ENCODE assay signal across 8 mouse cellular contexts in the genomic region with DNA sequence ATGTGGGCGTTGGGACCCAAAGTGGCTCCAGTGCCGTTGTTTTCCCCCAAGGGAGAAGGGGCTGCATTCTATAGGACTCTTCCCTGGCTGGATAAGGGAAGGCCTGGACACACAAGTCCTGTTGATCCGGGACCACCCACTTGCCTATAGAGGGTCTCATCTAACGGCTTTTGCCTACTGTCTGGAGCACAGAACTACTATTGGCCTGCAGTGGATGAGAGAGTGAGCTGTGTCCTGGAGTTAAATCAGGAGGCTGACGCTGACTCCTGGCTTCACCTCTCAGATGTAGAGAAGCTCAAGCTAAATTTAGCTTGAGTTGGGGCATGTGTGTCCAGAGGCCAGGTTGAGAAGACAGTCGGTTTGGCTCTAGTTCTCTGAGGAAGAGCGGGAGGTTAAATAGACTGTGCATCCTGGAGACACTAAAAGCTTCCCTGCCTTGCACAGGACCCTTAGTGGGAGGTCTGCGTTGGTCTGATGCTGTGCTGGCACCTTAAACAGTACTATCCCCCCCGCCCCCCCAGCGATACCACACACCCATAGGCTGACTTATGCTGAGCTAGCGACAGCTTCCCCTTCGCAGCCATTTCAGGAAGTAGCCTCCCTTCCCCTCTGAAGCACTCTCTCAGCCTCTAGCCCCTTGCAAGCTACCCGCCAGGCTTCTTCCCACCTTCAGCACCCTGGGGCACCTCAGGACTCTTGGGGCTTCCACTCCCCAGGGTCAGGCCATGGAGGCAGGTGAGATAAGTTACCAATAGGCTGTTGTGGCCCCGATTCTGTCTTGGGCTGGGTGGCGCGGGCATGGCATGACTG. TPM values are rescaled to one million over a fixed set of nuclear protein-coding genes. Genes with fewer than 3 reads are reported as not detected.
A peak's percentile ranks its signal among the peaks of the same experiment; 100 is the strongest.
DNase-seq lines count a peak whose midpoint lies in the region; ATAC-seq and TF ChIP-seq lines count a peak whose summit lies in the region.

No protein-coding gene starts in this region.

- no peaks in the 10 kb centered on the region for H3K27me3 ChIP-seq in heart, embryonic 14.5 days (ENCODE audit: control insufficient read depth, insufficient read depth, low read length)
- H3K27me3 ChIP-seq in liver, embryonic 11.5 days (replicated peaks; ENCODE audit: control insufficient read depth, insufficient read depth, low read length) = no peaks in the 10 kb centered on the region

- H3K36me3 ChIP-seq in heart, embryonic 14.5 days (ENCODE audit: control insufficient read depth, insufficient read depth, low read length) = peaks cover 58% of the 10 kb centered on the region
- peaks cover 9% of the 10 kb centered on the region for H3K36me3 ChIP-seq in liver, embryonic 11.5 days (ENCODE audit: control insufficient read depth, insufficient read depth, low read length)

- no peak for TF ChIP-seq CTCF in gastrocnemius, adult 2 months (IDR thresholded peaks at IDR 0.05)

- H3K9ac ChIP-seq in heart, embryonic 14.5 days (ENCODE audit: low read length) = peak overlapping the region; percentile 95
- peak overlapping the region; percentile 91 for H3K9ac ChIP-seq in liver, embryonic 11.5 days (ENCODE audit: low read depth, low read length)

- intact Hi-C loops in gastrocnemius, adult 2 months (cut with DNase I) = loop anchor here (5.0 to 10.0 kb wide), 2 partner anchors 51 to 106 kb away; a partner anchor contains a TSS
- intact Hi-C loops in gastrocnemius, postnatal 36 days (cut with DNase I) = loop anchor here (2.0 to 5.0 kb wide), 2 partner anchors 45 to 106 kb away; no protein-coding TSS in a partner anchor

- no peaks in the 10 kb centered on the region for H3K9me3 ChIP-seq in heart, embryonic 14.5 days (ENCODE audit: control insufficient read depth, low read length)
- no peaks in the 10 kb centered on the region for H3K9me3 ChIP-seq in liver, embryonic 11.5 days (ENCODE audit: control insufficient read depth, low read length)

- peak overlapping the region; percentile 91 for H3K4me2 ChIP-seq in heart, embryonic 14.5 days (ENCODE audit: low read length)
- peak overlapping the region; percentile 96 for H3K4me2 ChIP-seq in liver, embryonic 11.5 days

- peak; percentile 84 for DNase-seq in gastrocnemius, adult 2 months
- no peak for DNase-seq in gastrocnemius, postnatal 36 days
- peak; percentile 33 to 59 for DNase-seq in cerebellum, postnatal 36 days
- DNase-seq in liver, embryonic 11.5 days (ENCODE audit: low spot score) = no peak
- peak; percentile 61 to 69 for DNase-seq in natural killer cell, adult 2 months (ENCODE audit: low spot score in 2 of 2)
- no peak for DNase-seq in yolk sac, embryonic 10.5 days (ENCODE audit: low spot score)
- DNase-seq in testis, postnatal 10 days (ENCODE audit: low spot score) = no peak

- H3K4me3 ChIP-seq in gastrocnemius, adult 2 months = peak overlapping the region; percentile 98
- peak overlapping the region; percentile 84 to 94 for H3K4me3 ChIP-seq in heart, embryonic 14.5 days (ENCODE audit: control insufficient read depth in 1 of 2, insufficient read depth in 1 of 2, low read depth in 1 of 2, low read length in 2 of 2)
- peak overlapping the region; percentile 74 for H3K4me3 ChIP-seq in liver, embryonic 11.5 days (ENCODE audit: low read depth, low read length)

- ATAC-seq in heart, embryonic 14.5 days (ENCODE audit: insufficient number of reproducible peaks, insufficient read depth, low FRiP score, low read depth) = peak; percentile 28
- peak; percentile 36 for ATAC-seq in liver, embryonic 11.5 days (replicated peaks; ENCODE audit: low FRiP score)

- H3K27ac ChIP-seq in gastrocnemius, adult 2 months = peak overlapping the region; percentile 100
- H3K27ac ChIP-seq in heart, embryonic 14.5 days (replicated peaks in 1 of 2; ENCODE audit: control insufficient read depth in 1 of 2, insufficient read depth in 1 of 2, low read depth in 2 of 2, low read length in 2 of 2) = peak overlapping the region; percentile 98 to 100
- H3K27ac ChIP-seq in liver, embryonic 11.5 days (ENCODE audit: low read depth, low read length) = peak overlapping the region; percentile 94

- peaks cover 7 to 15% of the 10 kb centered on the region in 2 experiments for H3K4me1 ChIP-seq in heart, embryonic 14.5 days (ENCODE audit: control insufficient read depth in 2 of 2, insufficient read depth in 2 of 2, low read length in 2 of 2)
- peaks cover 25% of the 10 kb centered on the region for H3K4me1 ChIP-seq in liver, embryonic 11.5 days (replicated peaks; ENCODE audit: control insufficient read depth, insufficient read depth, low read length)

- 14% methylated on average over 16 of the region's 16 CpGs for WGBS in heart, embryonic 14.5 days
- WGBS in liver, embryonic 11.5 days = 16% methylated on average over 16 of the region's 16 CpGs

RNA-seq across cellular contexts. Expression of a gene that starts 1.2 kb away (rescaled TPM):
- total RNA-seq in gastrocnemius, adult 2 months (2021) = 10 to 100 TPM; 82.2 to 84.2 TPM
- 10 to 100 TPM; 78.4 to 81.8 TPM for total RNA-seq in gastrocnemius, postnatal 36 days (2021)
- 5.4 and 5.6 TPM in 2 replicates for polyA plus RNA-seq in heart, embryonic 14.5 days (2014; fragmentation: Nextera tagmentation; extraction: Ambion mirVana)
- polyA plus RNA-seq in liver, embryonic 11.5 days (2014; fragmentation: Nextera tagmentation; extraction: Ambion mirVana) = 4.9 and 7.5 TPM in 2 replicates

RNA-seq across cellular contexts. Expression of a gene that starts 12.2 kb away (rescaled TPM):
- total RNA-seq in gastrocnemius, adult 2 months (2021) = 10 to 100 TPM; 16.8 to 17.3 TPM
- 10 to 100 TPM; 12.3 to 14.0 TPM for total RNA-seq in gastrocnemius, postnatal 36 days (2021)
- polyA plus RNA-seq in heart, embryonic 14.5 days (2014; fragmentation: Nextera tagmentation; extraction: Ambion mirVana) = 7.5 and 8.7 TPM in 2 replicates
- 12.5 and 14.8 TPM in 2 replicates for polyA plus RNA-seq in liver, embryonic 11.5 days (2014; fragmentation: Nextera tagmentation; extraction: Ambion mirVana)

RNA-seq across cellular contexts. Expression of a gene that starts 18.2 kb away (rescaled TPM):
- 10 to 100 TPM; 41.6 to 50.6 TPM for total RNA-seq in gastrocnemius, adult 2 months (2021)
- total RNA-seq in gastrocnemius, postnatal 36 days (2021) = 10 to 100 TPM; 47.5 to 48.3 TPM
- 86.6 and 88.2 TPM in 2 replicates for polyA plus RNA-seq in heart, embryonic 14.5 days (2014; fragmentation: Nextera tagmentation; extraction: Ambion mirVana)
- polyA plus RNA-seq in liver, embryonic 11.5 days (2014; fragmentation: Nextera tagmentation; extraction: Ambion mirVana) = 48.7 and 57.5 TPM in 2 replicates

RNA-seq across cellular contexts. Expression of a gene that starts 22.8 kb away (rescaled TPM):
- not detected for total RNA-seq in gastrocnemius, adult 2 months (2021)
- total RNA-seq in gastrocnemius, postnatal 36 days (2021) = under 1 TPM in 1 of 2 experiments, not detected in 1; 0.26 TPM
- 1.9 and 3.5 TPM in 2 replicates for polyA plus RNA-seq in heart, embryonic 14.5 days (2014; fragmentation: Nextera tagmentation; extraction: Ambion mirVana)
- polyA plus RNA-seq in liver, embryonic 11.5 days (2014; fragmentation: Nextera tagmentation; extraction: Ambion mirVana) = 0.82 and 2.2 TPM in 2 replicates

RNA-seq across cellular contexts. Expression of a gene that starts 26.8 kb away (rescaled TPM):
- 10 to 100 TPM; 50.2 to 53.9 TPM for total RNA-seq in gastrocnemius, adult 2 months (2021)
- 10 to 100 TPM; 36.1 to 50.1 TPM for total RNA-seq in gastrocnemius, postnatal 36 days (2021)
- 8.2 and 9.4 TPM in 2 replicates for polyA plus RNA-seq in heart, embryonic 14.5 days (2014; fragmentation: Nextera tagmentation; extraction: Ambion mirVana)
- 7.9 and 8.2 TPM in 2 replicates for polyA plus RNA-seq in liver, embryonic 11.5 days (2014; fragmentation: Nextera tagmentation; extraction: Ambion mirVana)

Comparison
In these comparisons a context has a peak if more than half of its experiments do, and no peak if none do; other contexts are left out.
1. DNase-seq: peak in gastrocnemius, adult 2 months (single experiment), cerebellum, postnatal 36 days (2 of 2) and natural killer cell, adult 2 months (2 of 2); none in gastrocnemius, postnatal 36 days (0 of 2), liver, embryonic 11.5 days (single experiment), yolk sac, embryonic 10.5 days (single experiment) and testis, postnatal 10 days (single experiment).
2. Peak in every context shown above with its lines, with median percentiles within 50 percentile points of each other: H3K27ac ChIP-seq and H3K4me3 ChIP-seq.